Mouse (Mus musculus) forebrain, embryonic 10.5 days (tissue): ENCODE measurements around the gene Rcn1. TPM values are rescaled to one million over a fixed set of nuclear protein-coding genes. Genes with fewer than 3 reads are reported as not detected.
A peak's percentile ranks its signal among the peaks of the same experiment; 100 is the strongest.

Source experiments
- DNase-seq: peaks from one replicate; pipeline ENCODE4 v3.0.0-alpha.2; 2017; ENCODE audit warnings: low spot score; ENCODE audit errors: extremely low spot score
- H3K27ac ChIP-seq: fragments of 300-500 bp; sonication (generic); 2 replicates; pipeline ENCODE4 v1.5.1; 2016; ENCODE audit warnings: mild to moderate bottlenecking
- H3K27me3 ChIP-seq: fragments of 300-500 bp; sonication (generic); 2 replicates; pipeline ENCODE4 v1.6.1; 2016; ENCODE audit warnings: mild to moderate bottlenecking; ENCODE audit not compliant: poor library complexity, severe bottlenecking
- H3K36me3 ChIP-seq: fragments of 300-500 bp; sonication (generic); replicated peaks from 2 replicates; pipeline ENCODE4 v1.6.1; 2016; ENCODE audit warnings: mild to moderate bottlenecking, moderate library complexity
- H3K4me1 ChIP-seq: fragments of 300-500 bp; sonication (generic); 2 replicates; pipeline ENCODE4 v1.6.1; 2016
- H3K4me3 ChIP-seq: fragments of 300-500 bp; sonication (generic); 2 replicates; pipeline ENCODE4 v1.5.1; 2016; ENCODE audit warnings: mild to moderate bottlenecking, moderate library complexity
- H3K9me3 ChIP-seq: fragments of 300-500 bp; sonication (generic); 2 replicates; pipeline ENCODE4 v1.6.1; 2016; ENCODE audit warnings: mild to moderate bottlenecking, moderate library complexity
- WGBS: fragments of 180-500 bp; shearing (Covaris S2); methylation state at CpG from one replicate; pipeline ENCODE4 v1.1.7; 2016; 5-methylcytosine and 5-hydroxymethylcytosine counted together
- polyA plus RNA-seq: library from polyadenylated mRNA; unstranded; fragments of >200 nt; fragmentation: Nextera tagmentation; extraction: Ambion mirVana; gene quantifications from 2 replicates; pipeline ENCODE4 v1.2.1, GENCODE M21; 2016

The Rcn1 gene
- polyA plus RNA-seq = 110 and 111 TPM in 2 replicates

DNA sequence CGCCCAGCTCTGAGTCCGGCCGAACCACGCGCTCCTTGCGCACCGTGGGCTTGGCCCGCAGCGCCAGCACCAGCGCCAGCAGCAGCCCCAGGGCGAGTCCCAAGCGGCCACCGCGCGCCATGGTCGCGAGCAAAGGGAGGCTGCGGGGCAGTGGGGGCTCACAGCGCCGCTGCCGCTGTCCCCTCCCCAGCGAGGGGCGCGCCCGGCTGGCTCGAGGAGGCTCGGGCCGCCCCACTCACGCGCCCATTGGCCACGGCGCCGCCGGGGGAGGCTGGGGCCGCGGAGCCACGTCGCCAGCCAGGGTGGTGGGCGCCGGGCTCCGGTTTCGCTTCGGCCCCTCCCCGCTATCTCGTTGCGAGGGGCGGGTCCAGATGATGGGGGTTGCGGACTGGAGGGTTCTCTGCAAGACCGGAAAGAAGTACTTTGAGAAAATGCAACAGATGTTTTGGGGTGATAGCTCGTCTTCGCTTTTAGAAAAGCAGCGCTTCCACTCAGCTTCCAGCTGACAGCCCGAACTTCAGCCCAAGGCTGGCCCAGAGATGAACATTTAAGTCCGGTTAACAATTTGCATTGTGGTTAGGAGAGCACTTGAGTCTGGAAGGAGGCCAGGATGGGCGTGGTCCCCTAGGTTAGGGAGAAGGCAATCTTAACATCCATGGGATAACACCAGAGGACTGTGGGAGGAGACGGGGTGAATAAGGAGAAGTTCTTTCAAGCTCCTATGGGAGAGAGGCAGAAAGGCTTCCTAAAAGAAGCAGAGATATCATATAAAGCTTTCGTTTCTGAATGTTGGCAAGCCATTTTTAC lies at the start of gene Rcn1:
Gene Rcn1 (minus strand): TSS at position 235 of the 807 bp plus-strand sequence.
- Histone ChIP-seq H3K27me3 (peaks cover 18% of the 10 kb centered on the region), H3K36me3 (peaks cover 28% of the 10 kb centered on the region), H3K9me3 (no peaks in the 10 kb centered on the region), H3K27ac (peak within 1 kb of the TSS; percentile 96), H3K4me3 (peak within 1 kb of the TSS; percentile 82), H3K4me1 (peaks cover 35% of the 10 kb centered on the region)
- WGBS = 1% methylated on average over 57 of the region's 57 CpGs
- DNase-seq = peak; percentile 80

DNA sequence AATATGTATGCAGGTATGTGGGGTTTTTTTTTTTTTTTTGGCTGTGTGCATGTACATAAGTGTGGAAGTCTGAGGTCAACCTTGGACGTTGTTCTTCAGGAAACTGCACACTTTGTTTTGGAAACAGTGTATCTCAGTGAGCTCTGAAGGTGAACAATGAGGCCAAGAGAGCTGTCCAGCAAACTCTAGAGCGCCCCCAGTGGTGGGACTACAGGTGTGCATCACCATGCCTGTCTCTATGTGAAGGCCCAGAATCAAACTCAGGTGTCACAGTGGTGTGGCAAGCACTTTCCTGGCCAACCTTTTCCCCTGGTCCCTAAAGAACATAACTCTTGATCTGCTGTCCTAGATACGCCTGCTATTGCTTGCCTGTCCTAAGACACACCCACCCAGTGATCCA lies 45.0 kb upstream of the Rcn1 start:
- Histone ChIP-seq H3K9me3 (no peaks in the 10 kb centered on the region), H3K4me1 (no peaks in the 10 kb centered on the region), H3K4me3 (no peak overlapping the region), H3K36me3 (no peaks in the 10 kb centered on the region), H3K27me3 (no peaks in the 10 kb centered on the region), H3K27ac (no peak overlapping the region)
- DNase-seq = peak; percentile 30
- WGBS = 38% methylated on average over 3 of the region's 3 CpGs

DNA sequence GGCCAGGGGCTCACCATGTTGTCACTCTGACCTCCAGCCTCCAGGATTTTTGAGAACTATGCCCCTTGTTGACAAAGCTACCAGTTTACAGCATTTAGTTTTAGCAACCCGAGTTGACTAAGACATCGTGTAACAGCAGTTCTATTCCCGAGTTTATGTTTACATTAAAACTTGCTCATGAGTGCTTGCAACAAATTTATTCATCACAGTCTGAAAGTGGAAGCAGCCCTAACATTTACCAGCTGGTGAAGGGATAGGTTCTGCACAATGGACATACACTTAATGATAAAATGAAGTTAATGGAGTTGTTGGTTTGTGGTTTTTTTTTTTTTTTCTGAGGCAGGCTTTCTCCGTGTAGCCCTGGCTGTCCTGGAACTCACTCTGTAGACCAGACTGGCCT lies 39.9 kb upstream of the Rcn1 start:
- no peak overlapping the region for H3K4me3 ChIP-seq
- H3K27me3 ChIP-seq = peaks cover 4% of the 10 kb centered on the region
- WGBS = 79% methylated on average over 4 of the region's 4 CpGs
- no peaks in the 10 kb centered on the region for H3K36me3 ChIP-seq
- H3K27ac ChIP-seq = no peak overlapping the region
- H3K4me1 ChIP-seq = no peaks in the 10 kb centered on the region
- H3K9me3 ChIP-seq = no peaks in the 10 kb centered on the region
- DNase-seq = no peak

DNA sequence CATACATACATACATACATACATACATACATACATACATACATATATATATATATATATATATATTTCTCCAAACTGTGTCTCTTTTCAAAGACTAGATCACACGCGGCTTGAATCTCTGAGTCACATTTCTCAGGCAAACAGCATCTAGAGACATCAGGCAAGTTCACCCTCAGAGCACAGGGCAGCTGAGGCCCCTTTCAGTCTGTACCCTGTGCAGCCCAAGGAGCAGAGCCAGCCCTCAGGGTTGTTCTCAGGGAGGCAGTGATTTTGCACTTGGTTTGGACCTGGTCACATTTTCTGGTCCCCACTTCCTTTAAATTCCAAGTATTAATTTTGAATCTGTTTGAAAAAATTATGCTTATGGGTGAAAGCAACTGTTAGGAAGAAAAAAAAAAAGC lies 39.4 kb upstream of the Rcn1 start:
- Histone ChIP-seq H3K9me3 (no peaks in the 10 kb centered on the region), H3K4me1 (peaks cover 5% of the 10 kb centered on the region), H3K4me3 (no peak overlapping the region), H3K27ac (no peak overlapping the region), H3K36me3 (no peaks in the 10 kb centered on the region), H3K27me3 (peaks cover 9% of the 10 kb centered on the region)
- 93% methylated on average over 2 of the region's 2 CpGs for WGBS
- DNase-seq = no peak

DNA sequence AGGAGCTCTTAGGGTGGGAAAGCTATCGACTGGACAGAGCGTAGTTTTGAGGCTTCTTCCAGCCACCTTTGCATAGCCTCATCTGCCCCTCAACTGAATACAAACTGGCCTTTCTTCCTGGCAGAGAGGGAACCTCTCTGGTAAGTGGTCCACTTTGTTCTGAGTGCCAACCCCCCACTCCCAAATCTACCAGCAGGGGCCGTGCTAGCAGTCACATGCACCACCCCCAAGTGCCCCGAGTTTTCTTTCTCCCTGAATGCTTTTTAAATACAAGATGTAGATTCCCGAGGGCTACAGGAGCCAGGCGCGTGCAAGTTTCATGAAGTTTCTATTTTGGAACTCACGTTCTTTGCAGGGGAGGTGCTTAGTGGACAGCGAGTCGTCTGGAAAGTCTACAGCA lies 33.8 kb upstream of the Rcn1 start:
- Histone ChIP-seq H3K27me3 (peaks cover 27% of the 10 kb centered on the region), H3K4me1 (peaks cover 16% of the 10 kb centered on the region), H3K27ac (peak overlapping the region; percentile 20; the same call in 1 of the 2 replicates), H3K4me3 (peak overlapping the region; percentile 18; the same call in 1 of the 2 replicates), H3K9me3 (no peaks in the 10 kb centered on the region), H3K36me3 (no peaks in the 10 kb centered on the region)
- WGBS = 16% methylated on average over 10 of the region's 10 CpGs
- DNase-seq = peak; percentile 22

DNA sequence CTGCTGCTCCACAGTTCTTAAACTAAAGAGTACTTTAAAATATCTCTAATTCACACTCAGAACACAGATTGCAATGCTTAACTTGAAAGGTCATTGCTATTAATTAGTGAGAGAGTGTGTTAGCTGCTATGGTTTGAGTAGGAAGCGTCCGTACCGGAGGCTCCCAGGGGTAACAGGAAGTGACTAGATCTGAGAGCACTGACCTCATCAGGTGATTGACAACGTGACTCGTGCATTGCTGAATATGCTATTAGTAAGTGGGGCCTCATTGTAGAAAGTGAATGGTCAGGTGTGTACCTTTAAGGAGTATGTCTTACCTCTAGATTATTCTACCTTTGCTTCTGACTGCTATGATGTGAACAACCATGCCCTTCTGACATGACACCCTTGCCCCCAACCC lies 31.3 kb upstream of the Rcn1 start:
- DNase-seq = no peak
- Histone ChIP-seq H3K27me3 (peaks cover 40% of the 10 kb centered on the region), H3K4me1 (peaks cover 16% of the 10 kb centered on the region), H3K36me3 (no peaks in the 10 kb centered on the region), H3K9me3 (no peaks in the 10 kb centered on the region), H3K27ac (no peak overlapping the region), H3K4me3 (no peak overlapping the region)
- 85% methylated on average over 5 of the region's 5 CpGs for WGBS

DNA sequence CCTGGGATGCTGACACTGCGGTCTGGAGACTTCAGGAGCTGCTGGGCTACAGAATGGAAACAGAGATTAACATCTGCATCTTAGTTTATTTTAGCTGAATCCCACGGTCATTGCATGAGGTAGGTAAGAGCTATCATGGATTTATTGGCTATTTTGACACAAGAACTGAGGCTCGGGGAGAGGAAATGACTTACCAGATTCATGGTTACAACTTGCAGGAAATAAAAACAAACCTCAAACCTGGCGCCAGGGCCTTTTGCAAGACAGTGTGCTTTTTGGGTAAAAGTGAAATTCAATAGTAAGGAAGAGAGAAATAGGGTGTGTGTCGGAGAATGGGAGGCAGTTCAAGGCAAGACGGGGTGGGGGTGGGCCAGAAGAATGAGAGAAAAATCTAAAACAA lies 30.8 kb upstream of the Rcn1 start:
- no peak overlapping the region for H3K4me3 ChIP-seq
- peaks cover 40% of the 10 kb centered on the region for H3K27me3 ChIP-seq
- no peaks in the 10 kb centered on the region for H3K36me3 ChIP-seq
- no peaks in the 10 kb centered on the region for H3K9me3 ChIP-seq
- DNase-seq = no peak
- H3K27ac ChIP-seq = no peak overlapping the region
- peaks cover 16% of the 10 kb centered on the region for H3K4me1 ChIP-seq
- 86% methylated on average over 6 of the region's 6 CpGs for WGBS

DNA sequence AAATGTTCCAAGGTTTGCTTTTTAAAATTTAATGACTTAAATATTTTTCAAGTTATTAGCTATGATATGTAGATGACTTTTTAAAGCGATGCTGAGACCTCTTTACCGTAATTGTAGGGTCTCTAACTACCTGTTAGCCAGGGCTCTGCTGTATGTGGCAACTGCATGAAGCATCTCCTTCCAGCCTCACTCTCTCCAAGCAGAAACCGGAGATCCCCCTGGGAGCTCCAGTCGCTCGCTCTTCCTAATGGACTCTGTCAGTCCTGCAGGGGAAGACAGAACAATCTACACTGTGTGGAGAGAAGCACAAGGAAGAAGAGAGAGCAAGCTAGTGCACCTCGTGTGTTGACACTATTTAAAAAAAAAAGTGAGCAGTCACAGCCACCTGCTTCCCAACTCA lies 29.3 kb upstream of the Rcn1 start:
- peaks cover 11% of the 10 kb centered on the region for H3K4me1 ChIP-seq
- no peak overlapping the region for H3K4me3 ChIP-seq
- H3K9me3 ChIP-seq = no peaks in the 10 kb centered on the region
- H3K27me3 ChIP-seq = peaks cover 31% of the 10 kb centered on the region
- 22% methylated on average over 6 of the region's 6 CpGs for WGBS
- no peak for DNase-seq
- no peak overlapping the region for H3K27ac ChIP-seq
- H3K36me3 ChIP-seq = no peaks in the 10 kb centered on the region

DNA sequence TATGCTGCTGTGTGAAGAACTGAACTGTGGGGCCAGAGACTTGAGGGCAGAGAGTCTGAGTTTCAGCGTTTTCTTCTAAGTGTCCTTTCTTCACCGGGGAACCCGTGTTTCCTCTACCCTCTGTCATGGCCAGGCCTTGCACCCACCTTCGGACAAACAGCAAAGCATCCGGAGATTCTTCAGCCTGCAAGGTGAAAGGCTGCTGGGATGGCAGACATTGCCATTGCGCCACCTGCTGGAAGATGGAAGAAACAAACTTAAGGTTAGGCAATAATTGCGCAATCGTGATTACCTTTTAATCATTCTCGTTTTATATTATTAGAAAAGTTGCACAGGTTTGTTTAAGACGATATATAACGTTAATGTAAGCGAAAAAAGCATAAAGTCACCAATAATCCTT lies 28.9 kb upstream of the Rcn1 start:
- H3K36me3 ChIP-seq = no peaks in the 10 kb centered on the region
- H3K4me1 ChIP-seq = peaks cover 6% of the 10 kb centered on the region
- no peak overlapping the region for H3K27ac ChIP-seq
- H3K9me3 ChIP-seq = no peaks in the 10 kb centered on the region
- H3K27me3 ChIP-seq = peaks cover 28% of the 10 kb centered on the region
- 7% methylated on average over 12 of the region's 12 CpGs for WGBS
- H3K4me3 ChIP-seq = no peak overlapping the region
- peak; percentile 63 for DNase-seq

DNA sequence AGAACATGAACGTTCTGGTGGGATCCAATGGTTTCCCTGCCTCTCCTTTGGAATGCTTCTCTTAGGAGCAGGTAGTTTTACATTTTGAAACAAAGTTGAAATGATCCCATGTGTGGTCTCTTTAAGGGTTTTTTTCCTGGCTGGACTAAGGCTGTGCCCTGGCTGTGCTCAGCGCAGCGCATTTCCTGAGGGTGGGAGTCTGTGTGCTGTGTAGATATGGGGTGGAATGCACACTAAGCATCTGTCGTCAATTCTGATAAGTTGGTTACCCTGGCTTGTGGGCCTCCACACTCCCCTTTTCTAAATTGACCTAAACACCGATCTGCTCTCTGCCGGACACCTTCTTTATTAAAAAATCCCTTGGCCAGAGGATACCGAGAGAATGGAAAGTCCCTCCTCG lies 28.3 kb upstream of the Rcn1 start:
- DNase-seq = no peak
- H3K9me3 ChIP-seq = no peaks in the 10 kb centered on the region
- H3K36me3 ChIP-seq = no peaks in the 10 kb centered on the region
- H3K4me3 ChIP-seq = no peak overlapping the region
- peaks cover 3% of the 10 kb centered on the region; the same call in 1 of the 2 replicates for H3K4me1 ChIP-seq
- 78% methylated on average over 8 of the region's 8 CpGs for WGBS
- peaks cover 28% of the 10 kb centered on the region for H3K27me3 ChIP-seq
- no peak overlapping the region for H3K27ac ChIP-seq

DNA sequence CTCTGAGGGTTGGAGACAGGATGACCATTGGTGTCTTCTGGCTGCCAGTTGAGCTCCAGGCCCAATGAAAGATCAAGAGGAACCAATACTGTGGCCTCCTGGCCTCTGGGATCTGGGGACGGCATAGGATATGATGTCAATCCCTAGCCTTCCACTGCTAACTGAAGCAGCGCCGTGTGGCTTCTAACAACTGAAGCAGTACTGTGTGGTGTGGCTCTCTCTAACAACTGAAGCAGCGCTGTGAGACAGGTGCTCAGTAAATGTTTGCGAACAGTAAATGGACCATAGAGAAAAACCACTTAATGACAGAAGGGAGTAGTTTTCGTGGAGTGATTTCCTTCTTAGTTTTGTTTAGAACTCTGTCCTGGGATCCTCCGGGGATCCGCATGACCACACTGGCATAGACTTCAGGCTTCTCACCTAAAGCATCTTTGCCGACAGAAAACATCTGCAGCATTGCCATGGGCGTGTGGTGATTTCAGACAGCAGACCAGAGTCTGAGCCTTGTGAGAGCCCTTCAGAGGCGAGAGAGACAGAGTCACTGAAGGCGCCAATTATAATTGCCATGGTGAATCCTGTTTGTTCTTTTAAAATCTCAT lies 19.6 kb upstream of the Rcn1 start:
- 93% methylated on average over 12 of the region's 12 CpGs for WGBS
- Histone ChIP-seq H3K9me3 (no peaks in the 10 kb centered on the region), H3K36me3 (no peaks in the 10 kb centered on the region), H3K27ac (no peak overlapping the region), H3K4me1 (peaks cover 27% of the 10 kb centered on the region), H3K27me3 (no peaks in the 10 kb centered on the region), H3K4me3 (no peak overlapping the region)
- DNase-seq = no peak

DNA sequence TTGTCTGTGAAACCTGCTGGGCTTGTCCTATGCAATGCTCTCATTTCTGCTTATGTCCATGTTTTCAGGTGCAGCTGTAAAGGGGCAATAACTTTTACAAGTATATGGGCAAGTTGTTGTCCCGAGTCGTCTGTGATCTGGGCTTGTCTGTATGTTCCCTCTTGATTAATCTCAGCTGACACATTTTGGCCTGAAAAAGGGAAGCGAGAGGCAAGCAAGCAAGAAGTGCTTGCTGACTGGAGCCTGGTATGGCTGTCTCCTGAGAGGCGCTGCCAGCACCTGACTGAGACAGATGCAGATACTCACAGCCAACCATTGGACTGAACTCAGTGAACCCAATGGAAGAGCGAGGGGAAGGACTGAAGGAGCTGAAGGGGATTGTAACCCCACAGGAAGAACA lies 18.5 kb upstream of the Rcn1 start:
- Histone ChIP-seq H3K4me1 (peaks cover 27% of the 10 kb centered on the region), H3K9me3 (no peaks in the 10 kb centered on the region), H3K27me3 (no peaks in the 10 kb centered on the region), H3K36me3 (no peaks in the 10 kb centered on the region), H3K27ac (no peak overlapping the region), H3K4me3 (no peak overlapping the region)
- DNase-seq = no peak
- 81% methylated on average over 5 of the region's 5 CpGs for WGBS

DNA sequence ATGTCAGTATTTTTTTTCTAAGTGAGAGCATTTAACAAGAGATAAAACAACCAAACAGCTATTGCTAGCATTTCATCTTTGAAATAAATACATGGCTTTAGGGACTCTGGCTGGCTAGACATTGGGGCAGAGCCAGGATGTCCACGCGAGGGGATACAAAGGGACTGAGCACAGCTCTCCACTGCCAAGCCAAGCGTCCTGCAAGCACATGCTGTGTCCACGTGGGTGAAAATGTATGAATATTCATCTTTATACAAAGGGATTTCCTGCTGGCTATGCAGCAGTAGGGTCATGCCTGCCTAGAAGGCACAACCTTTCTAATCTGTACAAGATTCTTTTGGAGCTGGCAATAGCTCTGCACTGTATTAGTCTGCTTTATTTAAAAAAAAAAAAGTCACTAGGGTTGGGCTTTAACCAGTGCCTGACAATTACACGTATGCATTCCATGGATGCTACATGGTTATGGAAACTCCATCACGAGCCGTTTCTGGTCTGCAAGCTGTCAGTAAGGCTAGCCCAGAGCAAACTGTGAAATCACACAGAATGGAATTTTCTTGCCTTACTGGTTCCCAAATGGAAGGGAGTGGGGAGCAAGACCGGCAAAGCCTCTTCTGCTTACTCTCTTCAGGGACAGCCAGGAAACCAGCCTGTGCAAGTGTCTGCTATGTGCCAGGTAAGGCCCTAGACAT lies 17.7 kb upstream of the Rcn1 start:
- peaks cover 27% of the 10 kb centered on the region for H3K4me1 ChIP-seq
- no peak overlapping the region for H3K27ac ChIP-seq
- WGBS = 72% methylated on average over 8 of the region's 8 CpGs
- no peak overlapping the region for H3K4me3 ChIP-seq
- H3K36me3 ChIP-seq = no peaks in the 10 kb centered on the region
- no peak for DNase-seq
- no peaks in the 10 kb centered on the region for H3K9me3 ChIP-seq
- no peaks in the 10 kb centered on the region for H3K27me3 ChIP-seq
